Mouse (Mus musculus): ENCODE results near the gene Sytl1.

- TF ChIP-seq POLR2A (IDR thresholded peaks at IDR 0.05; ENCODE audit: insufficient read length, low read depth): no peak
- TF ChIP-seq USF1 (IDR thresholded peaks at IDR 0.05; ENCODE audit: low read depth): no peak
- TF ChIP-seq SRF (IDR thresholded peaks at IDR 0.05; ENCODE audit: control insufficient read depth, insufficient read length, low read depth): no peak
These were observed 9.5 kb downstream of the Sytl1 start for GRCm38 (mm10) chr4:133253412-133253811.
